Mouse (Mus musculus) CD4-positive, CD25-positive, alpha-beta regulatory T cell, adult 4 months (primary cell): ENCODE results near the gene Stard3. TPM values are rescaled to one million over a fixed set of nuclear protein-coding genes. Genes with fewer than 3 reads are reported as not detected.

Experiments used
- ATAC-seq: one replicate; pipeline ENCODE4 v1.8.0; 2017
- polyA plus RNA-seq, 2 experiments: library from polyadenylated mRNA; unstranded; fragments of 100-300 nt; shearing (Covaris generic); gene quantifications; one replicate each; pipeline ENCODE4 v1.2.1; 2017

Gene Stard3
- 10 to 100 TPM; 41.2 to 63.9 TPM for polyA plus RNA-seq

DNA sequence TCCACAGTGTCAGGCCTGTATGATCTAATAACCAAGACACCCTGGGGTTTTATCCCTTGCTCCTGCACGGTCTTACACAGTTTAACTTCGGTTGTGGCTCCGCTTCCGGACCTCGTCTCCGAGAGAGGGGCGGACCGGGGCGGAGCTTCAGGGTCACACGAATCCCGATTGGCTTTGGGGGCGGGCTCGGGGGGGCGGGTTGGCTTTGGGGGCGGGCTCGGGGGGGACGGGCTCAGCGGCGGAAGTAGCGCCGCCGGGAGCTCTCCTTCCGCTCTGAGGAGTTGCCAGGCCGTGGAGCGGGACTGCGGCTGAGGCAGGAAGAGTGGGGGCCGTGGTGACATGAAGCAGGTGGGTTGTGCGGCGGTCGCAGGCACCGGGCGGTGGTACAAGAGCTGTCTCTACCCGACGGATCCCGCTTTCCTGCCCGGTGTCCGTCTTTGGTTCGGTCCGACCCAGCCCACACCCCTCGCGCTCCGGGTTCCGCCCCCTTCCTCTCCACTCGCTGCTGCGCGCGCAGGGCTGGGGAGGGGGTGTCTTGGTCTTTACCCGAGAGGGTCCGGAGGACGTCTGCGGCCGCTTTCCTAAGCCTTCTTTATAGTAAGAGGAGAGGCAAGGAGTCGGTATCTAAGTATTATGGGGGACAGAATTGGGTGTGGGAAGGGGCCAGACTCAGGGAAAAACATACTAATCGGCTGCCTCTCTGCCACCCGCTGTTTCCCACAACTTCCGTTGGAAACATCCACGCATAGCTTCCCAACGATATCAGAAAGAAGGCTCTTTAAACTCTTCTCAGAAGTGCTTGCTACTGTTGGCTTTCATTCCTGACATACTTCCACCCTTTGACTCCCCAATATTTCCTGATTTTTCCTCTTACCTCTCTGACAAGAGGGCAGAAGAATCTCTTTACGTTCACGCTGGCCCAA, at the start of gene Stard3:
TSS of gene Stard3 (plus strand) at position 208 of the 923 bp plus-strand sequence.
- peak; percentile 81 for ATAC-seq

DNA sequence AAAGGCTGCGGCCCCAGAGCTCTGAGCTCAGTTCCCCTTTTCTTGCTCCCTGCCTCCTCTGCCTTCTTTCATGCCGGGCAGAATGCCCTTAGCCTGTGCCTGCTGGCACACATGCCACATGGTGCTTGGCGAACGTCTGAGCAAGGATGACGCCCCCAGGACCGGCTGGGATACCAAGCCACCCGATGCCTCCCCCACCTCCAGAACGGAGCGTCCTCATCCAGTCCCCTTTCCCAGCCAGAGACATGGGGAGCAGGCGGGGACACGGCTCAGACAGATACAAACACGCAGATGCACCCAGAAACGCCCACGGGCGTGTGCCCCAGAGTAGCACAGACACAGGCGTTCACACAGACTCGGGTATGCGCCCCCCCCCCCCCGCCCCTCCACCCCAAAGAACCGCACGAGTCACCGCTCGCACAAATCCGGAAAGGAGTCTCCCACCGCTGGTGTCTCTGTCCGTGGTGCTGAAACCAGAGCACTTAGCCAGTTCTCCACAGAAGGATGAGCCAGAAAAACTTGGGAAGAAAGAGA, 44.3 kb upstream of the Stard3 start:
- ATAC-seq: no peak

DNA sequence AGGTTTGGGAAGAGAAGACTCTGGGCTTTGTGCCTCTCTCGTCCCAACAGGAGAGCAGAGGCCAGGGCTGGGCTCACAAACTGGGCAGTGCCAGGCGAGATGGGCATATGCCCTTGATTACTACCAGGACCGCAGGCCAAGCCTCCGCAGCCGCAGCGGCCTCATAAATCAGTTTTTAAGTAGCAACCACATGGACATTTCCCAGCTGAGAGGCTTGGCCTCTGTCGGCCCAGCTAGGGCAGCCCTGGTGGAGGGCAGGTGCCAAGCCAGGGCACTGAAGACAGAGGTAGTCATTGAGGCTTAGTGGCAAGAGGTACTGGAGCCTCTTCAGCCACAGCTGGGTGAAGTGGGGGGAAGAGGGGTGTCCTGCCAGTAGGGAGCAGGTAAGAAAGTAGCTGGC, 40.7 kb upstream of the Stard3 start:
- no peak for ATAC-seq

DNA sequence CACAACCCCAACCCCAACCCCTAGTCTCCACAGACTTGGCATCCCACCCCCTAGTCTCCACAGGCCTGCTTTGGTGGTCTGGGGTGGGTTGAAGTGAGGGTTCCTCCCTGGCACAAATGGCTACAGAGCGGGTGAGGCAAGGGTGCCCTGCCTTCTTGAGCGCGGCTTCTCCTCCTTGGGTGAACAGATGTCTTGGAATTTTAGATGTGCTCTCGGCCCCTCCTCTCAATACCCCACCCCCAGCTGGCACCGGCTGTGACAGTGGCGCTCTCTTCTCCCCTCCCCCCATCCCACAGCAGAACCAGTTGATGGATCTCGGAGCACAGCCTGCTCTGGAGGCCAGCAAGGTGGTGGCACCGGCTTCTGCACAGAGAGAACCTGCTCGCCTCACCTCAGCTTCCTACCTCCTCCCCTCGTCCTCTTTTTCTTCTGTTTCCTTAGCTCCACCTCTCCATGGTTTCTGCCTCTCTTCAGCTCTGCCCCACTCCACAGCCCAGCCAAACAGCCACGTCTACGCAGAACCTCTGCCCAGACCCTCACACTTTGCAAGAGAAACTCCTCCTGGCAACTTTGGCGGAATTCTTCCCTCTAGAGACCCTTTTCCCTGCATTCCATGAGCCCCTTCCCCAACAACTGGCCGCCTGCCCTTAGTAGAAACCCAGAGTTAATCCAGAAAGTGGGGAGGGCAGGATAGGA, 39.6 kb upstream of the Stard3 start:
- ATAC-seq: no peak

DNA sequence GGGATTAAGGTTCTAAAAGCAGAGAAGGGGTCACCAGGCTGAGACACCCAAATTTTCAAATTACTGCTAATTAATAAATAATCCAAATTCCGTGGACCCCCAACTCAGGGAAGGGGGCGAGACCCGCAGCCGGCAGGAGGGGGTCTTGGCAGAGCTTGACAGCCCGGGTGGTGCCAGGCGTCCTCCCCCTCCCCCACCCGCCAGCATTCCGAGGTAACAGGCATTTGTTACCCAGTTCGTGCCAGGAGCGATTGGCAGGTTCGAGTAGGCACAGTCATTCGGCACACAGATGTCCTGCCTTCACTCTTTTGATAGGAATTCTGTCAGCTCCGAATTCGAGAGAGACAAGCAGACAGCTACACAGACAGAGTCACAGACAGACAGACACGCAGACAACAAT, 39.0 kb upstream of the Stard3 start:
- ATAC-seq: no peak

DNA sequence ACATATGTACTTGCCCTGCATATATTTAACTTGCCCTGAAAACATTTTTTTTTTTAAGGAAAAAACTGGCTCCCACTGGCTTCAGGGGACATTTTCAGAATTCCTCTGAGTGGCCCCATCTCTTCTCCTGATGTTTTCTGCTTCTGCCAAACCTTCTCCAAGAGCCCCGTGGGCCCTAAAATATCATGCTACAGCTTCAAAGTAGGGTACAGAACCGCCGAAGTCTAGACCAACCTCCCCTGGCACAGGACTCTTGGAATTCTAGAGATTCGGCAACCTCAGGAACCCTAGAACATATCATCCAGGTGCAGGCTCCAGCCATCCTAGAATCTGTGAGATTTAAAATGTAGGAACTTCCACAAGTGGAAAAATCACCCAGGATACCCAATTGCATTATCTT, 38.6 kb upstream of the Stard3 start:
- ATAC-seq: no peak

DNA sequence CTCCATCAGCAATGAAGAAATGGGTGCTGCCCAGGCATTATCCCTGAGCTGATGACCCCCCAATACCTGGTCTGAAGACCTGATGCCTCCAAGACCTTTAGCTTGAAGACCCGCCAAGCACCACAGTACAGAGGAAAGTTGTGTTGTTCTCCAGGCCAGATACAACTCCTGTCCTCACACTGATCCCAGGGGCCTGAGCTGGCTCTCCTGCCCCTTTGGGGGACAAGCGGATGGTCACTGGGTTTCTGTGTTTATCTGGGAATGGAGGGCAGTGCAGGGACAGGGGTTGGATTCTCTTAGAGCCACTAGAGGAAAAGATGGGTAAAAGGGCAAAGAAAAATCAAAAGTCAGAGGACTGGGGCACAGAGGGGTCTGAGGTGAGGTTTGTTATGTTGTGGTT, 38.2 kb upstream of the Stard3 start:
- ATAC-seq: no peak

DNA sequence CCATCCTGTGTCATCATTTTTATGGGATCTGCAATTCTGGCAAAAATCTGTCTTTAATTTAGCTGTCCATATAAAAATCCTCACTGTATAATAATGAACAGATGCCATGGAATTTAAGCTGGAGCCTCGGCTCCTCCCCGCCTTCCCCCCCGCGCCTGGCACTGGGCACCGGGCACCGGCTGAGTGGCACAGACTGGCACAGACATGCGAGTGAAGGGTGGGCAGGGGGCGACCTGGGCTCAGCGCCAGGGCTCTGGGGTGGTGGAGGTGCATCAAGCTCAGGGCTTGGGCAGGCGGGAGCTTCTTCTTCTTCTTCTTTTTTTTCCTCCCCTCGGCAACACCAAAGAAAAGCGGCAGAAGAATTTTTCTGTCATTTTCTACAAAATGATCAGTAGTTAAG, 37.8 kb upstream of the Stard3 start:
- ATAC-seq: no peak

DNA sequence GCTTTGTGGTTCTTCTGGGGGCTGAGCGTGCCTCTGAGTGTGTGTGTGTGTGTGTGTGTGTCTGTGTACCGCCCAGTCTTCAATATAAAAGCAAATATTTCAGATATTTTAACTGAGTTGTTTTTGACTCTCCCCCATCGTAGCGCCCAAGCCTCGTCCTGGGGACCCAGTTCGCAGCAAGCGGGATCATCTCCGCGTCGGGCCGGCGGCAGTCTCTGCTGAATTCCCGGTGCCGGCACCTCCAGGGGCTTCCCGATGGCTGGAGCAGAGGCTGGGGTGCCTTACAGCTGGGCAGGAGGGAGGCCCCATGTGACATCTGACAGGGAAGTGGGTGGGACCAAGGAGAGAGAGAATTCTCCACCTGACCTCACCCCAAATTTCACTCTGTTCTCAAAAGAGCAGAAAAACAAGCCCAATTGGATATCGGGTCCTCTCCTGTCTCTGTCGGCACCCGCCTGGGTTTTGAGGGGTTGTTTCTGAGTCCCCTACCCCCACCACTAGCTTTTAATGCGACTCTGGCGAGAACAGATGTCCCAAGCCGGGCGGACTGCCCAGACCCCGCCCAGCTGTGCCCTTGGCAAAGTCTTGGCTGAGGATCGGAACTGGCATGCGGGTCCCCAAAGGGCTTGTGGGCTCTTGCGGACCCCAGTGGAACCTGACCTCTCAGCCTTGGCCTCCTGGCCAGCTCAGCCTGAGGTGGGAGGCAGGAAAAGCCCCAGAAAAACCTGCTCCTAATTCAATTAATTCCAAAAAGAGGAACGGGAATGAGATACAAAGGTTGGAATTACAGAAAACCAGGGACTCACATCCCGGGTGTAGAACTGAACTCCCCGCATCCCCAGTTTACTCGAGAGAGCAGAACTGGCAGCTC, 37.1 kb upstream of the Stard3 start:
- ATAC-seq: no peak

DNA sequence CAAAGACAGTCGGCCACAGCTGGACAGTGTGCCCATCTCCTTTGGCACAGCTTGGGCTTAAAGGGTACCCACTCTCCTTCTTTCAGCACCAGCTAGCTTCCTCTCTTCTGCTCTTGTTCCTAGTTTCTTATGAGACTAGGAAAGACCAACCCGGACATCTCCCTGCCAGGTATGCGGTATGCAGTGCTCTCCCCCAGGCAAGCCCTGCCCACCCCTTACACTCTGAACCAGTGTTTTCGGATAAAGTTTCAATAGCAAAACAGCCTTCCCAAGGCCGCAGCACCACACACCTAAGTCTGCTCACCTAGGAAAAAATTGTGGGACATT, 36.5 kb upstream of the Stard3 start:
- ATAC-seq: no peak

DNA sequence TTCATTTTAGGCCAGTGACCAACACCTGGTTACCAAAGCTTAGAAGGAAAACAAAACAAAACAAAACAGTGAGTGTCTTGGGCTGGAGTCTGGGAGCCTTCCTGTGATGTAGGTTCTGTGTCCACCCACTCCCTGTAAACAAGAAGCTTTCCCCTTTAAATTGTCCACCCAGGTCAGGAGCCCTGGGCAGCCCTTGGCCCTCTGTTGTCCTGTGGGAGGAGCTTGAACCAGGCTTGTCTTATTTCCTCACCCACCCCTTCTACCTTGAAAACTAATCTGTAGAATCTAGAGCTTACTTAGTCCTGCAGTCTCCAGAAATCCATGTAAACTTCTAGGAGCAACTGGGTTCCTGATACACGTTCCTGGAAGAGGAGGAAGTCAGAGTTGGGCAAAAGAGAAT, 36.0 kb upstream of the Stard3 start:
- ATAC-seq: no peak

DNA sequence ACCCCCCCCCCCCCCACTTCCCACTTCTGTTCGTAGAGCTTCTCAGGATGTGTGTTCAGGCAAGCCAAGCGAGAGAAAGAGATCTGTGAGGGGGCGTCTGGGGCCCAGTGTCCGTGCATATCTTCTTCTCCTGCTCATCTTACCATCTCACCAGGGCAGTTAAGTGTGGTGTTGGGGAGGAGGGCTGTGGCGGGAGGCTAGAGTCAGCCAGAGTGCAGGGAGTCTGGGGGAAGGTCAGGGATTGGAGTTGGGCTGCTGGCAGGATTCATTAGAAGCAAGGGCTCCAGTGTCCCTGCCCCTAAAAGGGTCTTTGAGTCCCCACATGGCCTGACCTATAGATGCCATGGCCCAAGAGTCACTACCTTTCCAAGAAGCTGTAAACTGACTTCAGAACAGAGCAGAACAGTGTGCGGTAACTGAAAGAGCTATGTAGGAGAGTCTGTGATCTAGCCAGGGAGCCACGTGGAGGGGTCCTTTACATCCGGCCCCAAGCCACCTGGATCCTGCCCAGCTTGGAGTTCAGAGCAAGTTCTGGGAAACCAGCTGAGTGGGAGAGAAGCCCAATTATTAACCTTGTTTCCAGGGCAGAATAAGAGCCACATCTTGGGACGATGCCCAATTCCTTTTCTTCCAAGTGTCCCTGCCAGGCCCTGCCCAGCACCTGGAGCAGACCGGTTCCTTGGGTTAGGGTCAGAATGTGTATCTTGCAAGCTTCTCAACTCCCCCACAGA, 34.9 kb upstream of the Stard3 start:
- ATAC-seq: no peak

DNA sequence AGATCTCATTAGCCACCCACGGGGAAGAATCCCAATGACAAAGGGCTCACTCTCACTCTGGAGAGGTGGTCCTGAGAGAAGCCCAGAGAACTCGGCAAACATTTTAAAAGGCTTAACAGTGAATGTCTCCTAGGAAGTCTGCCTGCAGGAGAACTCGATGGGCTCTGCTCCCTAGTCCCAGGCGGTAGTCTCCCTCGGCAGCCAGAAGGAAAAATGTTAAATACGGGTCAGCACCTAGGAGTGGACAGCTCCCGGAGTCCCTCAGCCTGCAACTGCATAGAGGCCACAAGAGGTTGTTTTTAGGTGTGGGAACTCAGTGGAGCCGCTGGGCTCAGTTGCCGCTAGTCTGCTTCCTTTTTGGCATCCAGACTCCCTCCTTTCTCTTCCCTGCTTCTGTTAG, 34.2 kb upstream of the Stard3 start:
- ATAC-seq: no peak

DNA sequence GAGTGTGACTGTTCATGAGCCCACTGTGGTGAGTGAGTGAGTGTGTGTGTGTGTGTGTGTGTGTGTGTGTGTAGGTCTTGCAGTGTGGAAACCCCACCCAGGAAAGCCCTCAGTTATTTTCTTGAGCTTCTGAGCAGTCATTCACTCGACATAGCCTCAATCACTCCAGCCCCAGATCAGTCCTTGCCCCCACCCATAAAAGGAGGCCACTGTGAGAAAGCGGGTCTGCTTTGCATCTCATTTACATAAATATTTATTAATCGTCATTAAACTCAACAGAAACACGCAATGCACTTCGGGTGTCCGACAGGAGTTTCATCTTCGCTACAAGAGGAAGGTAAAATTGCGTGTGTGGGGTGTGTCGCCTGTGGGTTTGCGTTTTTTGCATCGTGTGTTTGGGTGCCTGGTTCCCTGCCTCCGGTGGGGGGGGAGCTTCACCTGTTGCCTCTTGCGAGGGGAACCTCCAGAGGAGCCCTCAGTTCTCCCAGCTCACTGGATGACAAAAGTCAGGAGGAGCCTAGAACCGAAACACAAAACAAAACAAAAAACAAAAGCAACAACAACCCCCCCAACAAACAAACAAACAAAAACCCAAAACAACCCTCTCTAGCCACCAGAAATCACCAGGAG, 32.9 kb upstream of the Stard3 start:
- no peak for ATAC-seq

DNA sequence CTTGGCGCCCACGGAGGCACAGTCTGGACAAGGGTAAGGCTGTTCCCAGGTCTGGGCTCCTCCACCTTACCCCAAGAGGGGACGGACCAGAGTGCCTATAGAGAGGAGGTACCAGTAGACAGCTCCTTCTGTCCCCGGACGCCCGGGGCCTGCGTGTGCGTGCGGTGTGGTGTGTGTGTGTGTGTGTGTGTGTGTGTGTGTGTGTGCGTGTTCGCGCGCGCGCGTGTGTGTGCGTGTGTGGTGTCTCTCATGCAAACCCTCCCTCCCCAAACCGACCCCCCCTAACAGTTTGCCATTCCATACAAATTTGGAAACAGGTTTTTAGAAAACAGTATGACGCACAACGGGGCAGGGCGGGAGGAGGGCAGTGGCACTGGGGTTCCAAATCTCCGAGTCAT, 32.3 kb upstream of the Stard3 start:
- no peak for ATAC-seq

DNA sequence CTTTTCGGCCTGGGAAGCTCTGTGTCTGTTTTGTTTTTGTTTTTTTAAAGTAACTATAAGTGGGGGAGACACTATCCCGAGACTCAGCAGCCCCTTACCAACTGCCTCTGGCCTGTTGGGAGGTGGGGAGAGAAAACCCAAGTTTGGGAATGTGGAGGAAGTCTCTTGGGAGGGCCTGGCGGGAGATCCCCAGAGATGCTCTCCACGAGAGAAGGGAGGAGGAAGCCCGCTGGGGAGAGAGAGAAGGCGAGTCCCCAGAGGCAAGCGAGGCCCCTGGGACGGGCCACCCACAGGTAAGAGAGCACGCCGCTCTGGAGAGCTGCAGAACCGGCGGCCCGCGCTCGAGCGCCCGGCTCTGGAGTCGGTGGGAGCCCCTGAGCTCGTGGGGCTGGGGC, 31.4 kb upstream of the Stard3 start:
- ATAC-seq: no peak

DNA sequence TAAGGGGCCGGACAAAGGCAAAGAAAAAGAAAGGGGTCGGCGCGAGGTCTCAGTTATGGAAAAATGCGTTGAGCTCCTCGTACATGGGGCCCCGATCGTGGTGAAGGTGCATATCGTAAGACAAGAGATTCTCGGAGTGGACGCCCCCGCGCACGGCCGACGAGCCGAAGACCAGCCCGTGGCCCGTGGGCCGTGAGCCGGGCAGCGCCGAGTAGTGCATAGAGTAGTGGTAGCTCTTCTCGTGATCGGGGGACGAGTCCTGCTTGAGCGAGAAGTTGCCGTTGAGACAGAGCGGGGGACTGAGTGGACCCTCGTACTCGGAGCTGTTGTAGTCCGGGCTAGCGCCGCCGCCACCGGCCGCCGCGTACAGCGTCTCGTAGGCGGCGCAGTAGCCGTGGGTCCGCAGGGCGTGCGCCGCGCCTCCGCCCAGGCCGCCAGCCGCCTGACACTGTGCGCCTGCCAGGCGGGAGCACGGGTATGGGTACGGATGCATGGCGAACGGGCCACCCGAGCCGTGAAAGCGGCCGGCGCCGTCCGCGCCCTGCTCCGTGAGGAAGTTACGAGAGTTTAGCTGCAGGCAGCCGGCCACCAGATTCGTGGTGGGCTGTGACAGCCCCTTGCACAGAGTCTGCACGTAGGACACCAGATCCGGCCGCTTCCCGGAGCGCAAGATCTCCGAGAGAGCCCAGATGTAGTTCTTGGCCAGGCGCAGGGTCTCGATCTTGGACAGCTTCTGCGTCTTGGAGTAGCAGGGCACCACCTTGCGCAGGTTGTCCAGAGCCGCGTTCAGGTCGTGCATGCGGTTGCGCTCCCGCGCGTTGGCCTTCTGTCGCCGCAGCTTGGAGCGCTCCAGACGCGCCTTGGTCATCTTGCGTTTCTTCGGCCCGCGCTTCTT, 30.8 kb upstream of the Stard3 start:
- ATAC-seq: no peak

DNA sequence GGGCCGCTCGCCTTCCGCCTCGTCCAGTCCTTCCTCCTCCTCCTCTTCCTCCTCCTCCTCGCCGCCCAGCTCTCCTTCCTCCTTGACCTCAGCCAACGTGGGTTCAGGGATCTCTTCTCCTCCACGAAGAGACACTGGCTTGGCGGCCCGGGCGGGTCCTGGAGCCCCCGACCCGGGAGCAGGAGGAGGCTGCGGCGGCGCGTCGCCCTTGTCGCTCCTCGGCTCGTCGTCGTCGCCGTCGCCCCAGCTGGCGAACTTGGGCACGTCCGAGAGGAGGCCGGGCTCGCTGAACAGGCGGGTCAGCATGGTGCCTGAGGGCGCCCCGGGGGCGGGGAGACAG, 30.2 kb upstream of the Stard3 start:
- ATAC-seq: no peak

DNA sequence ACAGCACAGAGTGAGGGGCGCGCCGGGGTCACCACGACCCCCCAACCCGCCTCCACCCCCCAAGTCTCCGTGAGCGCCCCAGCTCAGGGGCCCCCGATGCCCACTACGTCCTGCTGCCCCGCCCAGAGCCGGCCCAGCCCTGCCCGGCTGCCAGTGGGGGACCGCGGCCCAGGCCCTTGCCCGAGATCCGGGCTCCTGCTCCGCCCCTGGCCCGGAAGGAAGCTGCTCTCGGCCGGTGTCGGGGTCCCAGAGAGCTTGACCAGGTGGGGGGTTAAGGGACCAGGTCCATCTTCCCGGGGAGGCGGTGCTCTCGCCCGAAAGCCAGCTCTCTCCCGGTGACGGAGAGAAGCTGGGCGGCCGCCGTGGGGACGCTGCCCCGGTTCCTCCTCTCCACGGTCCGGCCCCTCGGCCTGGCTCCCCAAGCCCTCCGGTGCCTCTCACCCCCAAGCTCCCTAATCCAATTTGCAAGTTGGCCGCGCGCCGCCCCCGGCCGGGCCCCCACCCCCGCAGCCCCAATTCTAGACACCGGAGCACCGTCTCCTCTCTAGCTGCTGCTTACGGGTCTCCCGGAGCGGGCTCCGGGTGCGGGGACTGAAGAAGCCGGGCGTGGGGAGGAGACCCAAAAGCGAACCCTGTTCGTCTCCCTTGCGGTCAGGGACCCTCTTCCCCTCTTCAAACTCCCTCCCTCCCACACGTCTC, 29.6 kb upstream of the Stard3 start:
- ATAC-seq: no peak
